Mouse (Mus musculus) c-Kit-positive CD71-positive TER-119-positive erythroid progenitor cells, embryonic 14.5 days (primary cell): ENCODE measurements at regions not wholly inside any gene's neighbourhood (a gene's known extent, or its start where the extent isn't known, plus 50 kb on each side); places are given as distances from the start of the nearest gene placed in this dataset.

Experiments
- DNase-seq: peaks from one replicate; pipeline ENCODE4 v3.0.0-alpha.2; 2013; ENCODE audit warnings: low spot score

- no peak for DNase-seq
These were observed 411.2 kb downstream of the Ipo11 start for GRCm38 (mm10) chr13:106525406-106526206.

- DNase-seq: no peak
These were observed 422.1 kb downstream of the Ipo11 start for GRCm38 (mm10) chr13:106514510-106515169.

DNA sequence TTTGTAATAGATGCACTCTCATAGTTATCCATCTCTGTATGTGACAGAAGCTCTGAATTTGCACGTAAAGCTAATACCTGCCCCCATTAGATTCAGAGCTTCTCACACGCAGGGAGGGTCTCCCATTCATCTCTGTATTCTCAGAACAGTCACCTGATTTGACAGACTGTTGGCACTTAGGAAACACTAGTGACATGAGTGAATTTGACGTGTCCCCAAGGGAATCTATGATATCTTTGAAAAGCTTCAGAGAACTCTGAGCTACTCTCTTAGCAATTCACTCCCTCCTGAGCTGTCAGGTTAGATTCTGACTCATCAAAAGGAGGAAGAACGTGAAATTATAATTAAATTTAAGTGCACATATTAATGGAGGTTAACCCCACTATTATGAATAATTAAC is 423.1 kb downstream of the Ipo11 start:
- no peak for DNase-seq

- no peak for DNase-seq
These were observed 426.3 kb downstream of the Ipo11 start for GRCm38 (mm10) chr13:106510435-106510834.

GRCm38 (mm10) chr13:106501273-106501672 is 435.5 kb downstream of the Ipo11 start:
- no peak for DNase-seq

DNA sequence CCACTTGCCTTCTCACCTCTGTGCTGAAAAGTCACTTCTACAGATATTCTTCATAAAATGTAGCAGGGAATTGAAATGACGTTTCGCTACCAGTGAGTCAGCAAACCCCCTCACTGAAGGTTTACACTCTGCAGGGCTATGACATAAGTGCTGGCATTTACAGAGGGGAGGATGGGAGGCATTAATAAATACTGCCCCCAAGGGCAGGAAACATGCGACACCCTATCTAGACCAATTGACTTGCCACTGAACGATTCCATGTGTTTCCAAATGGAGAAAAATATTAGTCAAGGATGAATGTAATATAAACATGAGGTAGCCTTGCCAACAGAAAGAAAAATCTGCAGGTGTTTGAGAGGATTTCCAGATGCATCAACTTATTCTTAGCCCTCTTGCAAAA is 465.5 kb downstream of the Ipo11 start:
- DNase-seq: no peak

- DNase-seq: no peak
These were observed 482.3 kb downstream of the Ipo11 start for GRCm38 (mm10) chr13:106454366-106454927.

DNA sequence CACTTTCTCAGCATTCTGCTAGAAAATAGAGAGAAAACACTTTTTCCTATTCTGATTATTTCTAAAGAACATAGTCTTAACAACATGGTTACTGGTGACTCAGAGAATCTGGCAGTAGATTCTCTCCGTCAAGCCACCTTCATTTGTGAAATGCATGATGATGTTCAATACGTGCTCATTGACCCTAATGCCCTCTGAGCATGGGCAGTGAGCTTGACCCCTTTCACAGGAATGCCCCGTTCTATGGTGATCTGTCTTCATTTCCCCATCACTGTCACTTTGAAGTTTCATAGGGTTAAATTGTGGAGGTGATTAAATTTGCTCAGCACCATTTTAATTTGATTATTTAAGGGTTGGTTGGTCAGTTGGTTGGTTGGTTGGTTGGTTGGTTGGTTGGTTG is 504.6 kb downstream of the Ipo11 start:
- no peak for DNase-seq

DNA sequence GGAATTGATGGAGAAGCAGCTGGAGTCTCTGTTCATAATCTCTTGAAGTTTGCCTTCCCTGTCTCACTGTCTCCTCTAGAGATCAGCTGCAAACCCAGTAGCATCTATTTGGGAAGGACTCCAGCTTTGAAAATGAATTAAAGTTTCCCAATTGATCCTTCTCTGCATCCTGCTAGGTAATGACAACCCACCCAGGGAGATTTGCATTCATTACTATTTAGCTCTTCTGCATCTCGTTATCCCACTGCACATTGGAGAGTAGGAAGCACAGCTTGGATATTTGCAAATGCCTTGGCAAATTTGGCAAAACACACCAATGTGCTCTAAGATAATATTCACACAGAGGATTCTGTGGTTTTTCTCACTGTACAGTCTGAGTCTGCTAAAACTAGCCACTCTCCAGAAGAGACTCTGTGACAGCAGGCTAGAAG is 530.1 kb downstream of the Ipo11 start:
- no peak for DNase-seq

GRCm38 (mm10) chr13:106392642-106393041 is 544.1 kb downstream of the Ipo11 start:
- DNase-seq: no peak

DNA sequence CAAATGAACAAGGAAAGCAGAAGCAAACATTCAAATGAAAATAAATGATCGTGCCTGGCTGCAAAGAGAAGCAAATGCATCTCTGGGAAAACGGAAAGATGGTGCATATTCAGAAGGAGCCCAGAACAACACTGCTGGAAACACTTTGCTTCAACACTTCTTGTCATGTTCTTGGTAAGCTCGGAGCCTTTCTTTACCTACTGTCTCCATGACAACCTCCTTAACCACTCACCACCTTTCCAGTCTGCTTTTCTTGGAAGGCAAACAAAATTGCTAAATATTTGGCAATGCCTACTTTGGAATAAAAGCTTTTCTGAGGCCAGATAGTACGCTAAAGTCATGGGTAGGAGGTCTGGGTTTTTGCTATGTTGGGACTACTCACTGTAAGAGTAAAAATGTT is 548.1 kb downstream of the Ipo11 start:
- no peak for DNase-seq

GRCm38 (mm10) chr13:106367589-106367988 is 569.2 kb downstream of the Ipo11 start:
- DNase-seq: no peak

- no peak for DNase-seq
These were observed 583.9 kb downstream of the Ipo11 start for GRCm38 (mm10) chr13:106352614-106353409.

GRCm38 (mm10) chr13:106332025-106332424 is 604.7 kb downstream of the Ipo11 start:
- no peak for DNase-seq

- DNase-seq: no peak
These were observed 617.8 kb downstream of the Ipo11 start for GRCm38 (mm10) chr13:106318980-106319379.

DNA sequence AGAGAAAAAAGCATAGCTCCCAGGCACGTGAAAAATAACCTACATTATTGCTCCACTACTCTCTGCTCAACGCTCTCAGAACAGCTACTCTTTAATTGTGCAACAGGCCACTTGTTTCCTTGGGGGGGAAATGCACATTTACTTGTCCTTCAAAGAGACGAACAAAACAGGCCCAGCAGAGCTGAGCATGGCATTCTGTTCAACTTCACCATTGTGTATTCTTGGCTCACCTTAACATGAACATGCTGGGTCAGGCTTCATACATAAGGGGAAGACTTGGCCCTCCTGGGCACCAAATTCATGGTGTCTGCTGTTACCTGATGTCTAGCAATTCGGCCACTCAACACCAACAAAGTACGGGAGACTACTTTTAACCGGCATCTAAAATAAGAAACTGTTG is 618.3 kb downstream of the Ipo11 start:
- DNase-seq: no peak

DNA sequence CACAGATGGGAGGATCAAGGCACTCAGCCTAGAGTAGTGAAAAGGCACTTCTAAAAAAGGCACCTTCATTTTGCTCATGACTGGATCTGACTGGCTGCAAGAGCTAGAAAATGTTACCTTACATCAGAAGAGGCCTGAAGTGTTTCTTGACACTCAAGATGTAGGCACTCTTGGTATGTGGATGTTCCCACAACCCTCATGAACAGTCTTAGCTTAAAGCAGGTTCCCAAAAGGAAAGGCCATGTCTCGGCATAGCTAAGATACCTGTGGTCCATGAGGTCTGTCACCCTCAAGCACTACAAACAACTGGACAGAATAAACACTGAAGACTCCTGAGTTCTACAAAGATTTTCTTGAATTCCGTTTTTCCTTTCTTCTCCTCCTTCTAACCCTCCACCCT is 619.5 kb downstream of the Ipo11 start:
- DNase-seq: no peak

DNA sequence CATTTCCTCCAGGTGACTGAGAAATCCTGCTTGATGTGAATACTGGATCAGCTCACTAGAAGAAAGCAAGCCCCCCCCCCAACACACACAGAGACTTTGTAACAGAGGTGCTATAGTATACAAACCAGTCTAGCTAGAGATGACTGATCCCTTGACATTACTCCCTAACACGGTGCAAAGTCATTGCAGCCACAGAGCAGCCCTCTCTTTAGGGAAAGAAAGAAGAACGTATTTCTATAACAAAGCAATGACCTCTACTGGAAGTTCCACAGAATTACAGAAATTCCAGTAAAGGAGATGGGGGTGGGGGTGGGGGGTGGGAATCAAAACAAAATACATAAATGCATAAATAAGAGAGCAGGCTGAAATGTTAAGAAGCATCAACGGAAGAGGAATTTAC is 655.6 kb downstream of the Ipo11 start:
- DNase-seq: no peak

DNA sequence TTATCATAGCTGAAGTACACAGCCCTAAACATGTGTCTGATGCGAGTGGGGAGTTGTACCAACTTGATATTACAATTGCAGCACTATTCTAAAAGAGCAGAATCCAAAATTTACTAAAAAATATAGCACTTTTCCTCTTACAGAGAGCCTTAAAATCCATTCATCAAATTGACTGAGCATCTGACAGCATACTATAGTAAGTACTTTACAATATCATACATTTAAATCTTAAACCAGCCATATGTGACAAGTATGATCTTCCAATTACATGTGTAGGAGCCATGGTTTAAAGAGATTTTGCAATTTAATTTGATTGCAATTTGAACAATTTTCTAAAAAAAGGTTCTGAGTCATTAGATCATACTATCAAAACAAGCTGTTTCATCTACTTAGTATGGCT is 676.9 kb downstream of the Ipo11 start:
- no peak for DNase-seq
